Mouse (Mus musculus) urinary bladder, postnatal 10 days (tissue): ENCODE measurements around the gene Ddx56.

Source experiments
- DNase-seq: peaks from one replicate; pipeline ENCODE4 v3.0.0; 2022; ENCODE audit warnings: low spot score

The Ddx56 gene

DNA sequence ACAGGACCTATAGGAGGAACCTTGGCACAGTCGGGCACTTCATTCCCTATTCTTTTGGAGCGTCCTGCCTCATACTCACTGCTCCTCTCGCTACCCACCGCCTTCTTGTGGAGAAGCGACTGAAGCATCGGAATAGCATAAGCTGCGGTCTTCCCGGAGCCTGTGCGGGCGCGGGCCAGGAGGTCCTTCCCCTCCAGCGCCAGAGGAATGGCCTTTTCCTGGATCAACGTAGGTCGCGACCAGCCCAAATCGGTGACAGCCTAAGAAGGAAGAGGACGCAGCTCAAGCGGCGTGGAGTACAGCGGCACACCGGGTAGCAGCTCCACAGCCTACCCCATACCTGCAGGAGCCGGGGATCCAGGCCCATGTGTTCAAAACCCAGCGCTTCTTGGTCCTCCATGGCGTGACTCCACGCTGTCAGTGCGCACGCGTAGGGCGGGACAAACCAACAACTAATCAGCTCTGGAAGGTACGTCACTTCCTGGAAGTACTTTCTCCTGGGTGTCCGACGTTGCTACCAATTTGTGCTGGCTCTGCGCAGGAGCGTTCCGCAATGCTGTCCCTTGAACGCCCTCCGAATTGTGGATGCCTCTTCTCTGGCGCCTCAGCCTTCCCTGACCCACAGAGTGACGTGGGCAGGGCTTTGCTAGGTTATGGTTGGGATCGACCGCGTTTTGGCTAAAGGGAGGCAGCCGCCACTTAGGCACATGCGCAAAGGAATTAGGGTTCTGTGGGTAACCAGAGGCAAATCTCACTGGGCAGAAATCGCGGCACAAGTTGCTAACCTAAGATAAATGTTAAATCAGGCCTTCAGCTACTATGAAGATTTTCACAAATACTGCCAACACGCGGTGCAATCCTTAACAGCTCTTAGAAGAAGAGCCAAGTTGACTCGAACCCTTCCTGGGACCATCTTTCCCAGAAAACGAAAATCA lies at the start of gene Ddx56:
Gene Ddx56 (minus strand): TSS at position 453 of the 935 bp plus-strand sequence.
- peak; percentile 66 for DNase-seq

DNA sequence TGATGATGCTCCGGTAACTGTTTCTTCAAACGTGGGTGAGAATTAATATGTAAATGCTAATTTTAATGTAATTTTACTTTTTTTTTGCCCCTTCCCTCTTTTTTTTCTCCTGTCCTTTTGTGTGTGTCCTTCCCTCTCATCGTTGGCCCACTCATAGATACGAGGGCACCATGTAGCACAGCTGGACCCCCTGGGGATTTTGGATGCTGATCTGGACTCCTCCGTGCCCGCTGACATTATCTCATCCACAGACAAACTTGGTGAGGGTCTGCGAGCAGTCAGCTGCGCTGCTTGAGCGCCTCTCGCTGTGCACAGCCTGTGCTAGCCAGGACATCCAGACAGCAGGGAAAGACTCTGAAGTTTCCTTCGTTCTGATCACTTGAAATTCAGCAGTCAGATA lies 49.2 kb upstream of the Ddx56 start:
- no peak for DNase-seq

DNA sequence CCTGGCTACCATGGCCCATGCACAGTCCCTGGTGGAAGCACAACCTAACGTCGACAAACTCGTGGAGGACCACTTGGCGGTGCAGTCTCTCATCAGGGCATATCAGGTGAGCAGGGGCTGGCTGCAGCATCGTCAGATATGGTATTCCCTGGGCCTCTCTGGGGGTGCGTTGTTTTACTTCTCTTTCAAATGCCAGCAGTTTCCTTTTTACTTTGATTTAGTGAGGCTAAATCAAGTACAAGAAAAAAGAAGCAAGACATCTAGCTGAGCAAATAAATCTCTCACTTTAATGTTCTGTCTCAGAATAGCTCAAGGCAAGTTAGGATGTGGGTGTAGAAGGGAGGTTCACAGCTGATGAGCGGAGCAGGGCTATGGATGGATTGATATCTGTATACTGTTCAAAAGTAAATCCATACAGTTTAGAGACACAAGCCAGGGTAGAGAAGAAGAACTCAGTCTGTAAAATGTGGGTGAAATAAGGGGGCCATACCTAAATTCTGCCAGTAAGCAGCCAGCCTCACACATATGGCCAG lies 46.4 kb upstream of the Ddx56 start:
- no peak for DNase-seq

DNA sequence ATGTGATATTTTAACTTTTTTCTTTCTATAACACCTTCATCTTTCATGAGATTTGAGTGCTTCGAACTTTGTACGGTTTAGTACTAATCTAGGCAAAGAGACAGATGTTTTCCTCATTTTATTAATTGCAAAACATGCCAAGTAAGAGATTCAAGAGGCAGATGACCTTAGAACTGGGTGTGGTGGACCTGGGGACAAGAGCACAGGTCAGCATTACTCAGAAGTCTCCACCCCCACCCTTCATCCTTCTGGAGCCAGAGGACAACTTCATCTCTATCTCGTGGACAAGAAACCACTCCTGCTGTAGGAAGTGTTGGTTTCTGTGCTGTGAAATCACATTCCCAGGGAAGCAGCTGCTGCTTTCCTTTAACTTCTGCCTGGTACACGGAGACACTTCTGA lies 40.6 kb upstream of the Ddx56 start:
- DNase-seq = no peak

DNA sequence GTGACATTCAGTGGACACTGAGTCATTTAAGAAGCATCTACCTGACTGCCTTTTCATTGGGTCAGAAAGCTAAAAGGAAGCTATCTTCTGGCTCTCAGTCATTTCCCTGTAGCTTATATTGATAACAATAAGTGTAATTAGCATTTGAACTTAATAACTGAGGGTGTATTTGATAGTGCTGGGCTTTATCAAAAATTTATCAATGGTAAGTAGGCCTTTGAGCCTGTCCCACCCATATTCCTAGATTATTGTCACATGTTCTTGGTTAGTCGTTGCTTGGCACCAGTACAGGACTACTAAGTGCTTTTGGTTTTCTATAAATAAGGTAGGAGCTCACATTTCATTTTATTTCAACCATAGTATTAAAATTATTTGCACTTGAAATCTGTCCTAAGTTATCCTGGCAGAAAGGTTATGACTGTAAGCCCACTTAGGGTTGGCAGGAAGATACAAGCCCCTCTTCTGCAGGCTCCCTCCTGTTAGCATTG lies 38.4 kb upstream of the Ddx56 start:
- DNase-seq = no peak

DNA sequence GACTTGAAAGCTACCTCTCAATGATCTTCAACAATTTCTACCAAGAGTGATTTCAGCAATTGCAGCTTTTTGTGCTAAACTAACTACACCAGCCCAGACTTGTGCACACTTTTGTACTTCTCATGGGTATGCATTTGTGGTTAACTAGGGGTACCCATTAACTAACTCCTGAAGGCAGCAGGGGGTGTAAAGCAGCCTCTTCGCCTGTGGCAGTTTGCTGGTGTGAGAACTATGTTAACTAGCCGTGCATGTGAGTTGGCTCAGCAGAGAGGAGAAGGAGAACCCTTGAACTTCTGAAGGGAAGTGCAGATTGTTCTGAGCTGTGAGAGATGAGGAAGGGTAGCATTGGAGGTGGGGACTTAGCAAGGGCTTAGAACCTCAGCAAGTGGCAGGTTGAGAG lies 35.2 kb upstream of the Ddx56 start:
- no peak for DNase-seq

DNA sequence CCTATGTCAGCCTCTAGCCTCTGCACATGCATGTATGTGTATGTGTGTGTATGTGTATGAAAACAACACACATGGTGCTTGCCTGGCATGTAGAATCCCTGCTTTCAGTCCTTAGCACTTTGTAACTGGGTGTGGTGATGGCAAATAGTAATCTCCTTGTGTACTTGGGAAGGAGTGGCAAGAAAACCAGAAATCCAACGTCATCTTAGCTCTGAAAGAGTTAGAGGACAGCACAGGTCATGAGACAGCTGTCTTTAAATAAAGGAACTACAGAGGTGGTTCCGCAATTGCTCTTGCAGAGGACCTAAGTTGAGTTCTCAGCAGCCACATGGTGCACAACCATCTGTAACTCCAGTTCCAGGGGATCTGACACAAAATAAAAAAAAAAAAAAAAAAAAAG lies 31.9 kb upstream of the Ddx56 start:
- no peak for DNase-seq

DNA sequence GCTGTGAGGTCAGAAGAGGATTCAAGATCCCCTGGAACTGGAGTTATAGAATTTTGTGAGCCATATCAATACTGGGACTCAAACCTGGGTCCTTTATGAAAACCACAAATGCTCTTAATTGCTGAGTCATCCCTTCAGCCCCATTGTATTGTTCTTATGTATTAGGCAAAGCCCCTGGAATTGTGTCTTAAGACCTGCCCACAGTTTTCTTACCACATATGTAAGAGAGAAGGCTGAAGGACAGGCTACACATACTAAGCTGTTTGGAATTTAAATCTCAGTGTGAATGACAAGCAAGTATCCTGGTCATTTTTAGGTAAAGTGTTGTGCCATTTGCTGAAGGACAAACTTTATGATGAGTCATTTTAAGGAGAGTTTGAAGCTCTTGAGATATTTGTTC lies 28.5 kb upstream of the Ddx56 start:
- no peak for DNase-seq

DNA sequence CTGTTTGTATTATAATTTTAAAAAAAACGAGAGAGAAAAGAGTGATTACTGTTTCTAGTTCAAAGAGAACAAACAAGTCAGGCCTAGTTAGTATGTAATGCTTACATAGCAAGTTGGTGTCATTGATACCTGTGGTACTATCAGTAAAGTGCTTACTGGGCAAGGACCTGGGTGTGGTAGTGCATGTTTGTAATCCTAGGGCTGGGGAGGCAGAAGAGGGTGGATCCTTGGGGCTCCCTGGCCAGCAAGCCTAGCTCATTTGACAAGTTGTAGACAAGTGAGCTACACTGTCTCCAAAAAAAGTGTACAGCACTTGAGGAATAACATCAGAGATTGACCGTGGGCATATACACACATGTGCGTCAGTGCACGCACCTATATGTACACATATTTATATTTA lies 27.1 kb upstream of the Ddx56 start:
- DNase-seq = no peak

DNA sequence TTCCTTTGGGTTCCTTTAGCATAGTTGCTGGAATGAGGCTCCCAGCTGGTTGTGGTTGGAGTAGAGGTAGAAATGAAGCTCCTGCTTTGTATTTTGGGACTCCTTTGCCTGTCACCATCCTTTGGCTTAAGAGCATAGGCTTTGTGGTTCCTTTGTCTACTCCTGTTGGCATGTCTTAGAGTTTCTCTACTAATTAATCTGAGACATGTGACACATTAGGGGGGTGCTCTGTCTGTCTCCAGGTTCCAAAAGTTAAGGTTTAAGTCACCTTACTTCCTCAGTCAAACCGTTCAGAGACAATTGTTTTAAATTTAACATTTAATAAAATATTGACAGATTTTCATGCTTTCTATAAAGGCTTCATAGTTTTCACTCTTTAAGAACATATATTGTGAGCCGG lies 26.0 kb upstream of the Ddx56 start:
- DNase-seq = no peak

DNA sequence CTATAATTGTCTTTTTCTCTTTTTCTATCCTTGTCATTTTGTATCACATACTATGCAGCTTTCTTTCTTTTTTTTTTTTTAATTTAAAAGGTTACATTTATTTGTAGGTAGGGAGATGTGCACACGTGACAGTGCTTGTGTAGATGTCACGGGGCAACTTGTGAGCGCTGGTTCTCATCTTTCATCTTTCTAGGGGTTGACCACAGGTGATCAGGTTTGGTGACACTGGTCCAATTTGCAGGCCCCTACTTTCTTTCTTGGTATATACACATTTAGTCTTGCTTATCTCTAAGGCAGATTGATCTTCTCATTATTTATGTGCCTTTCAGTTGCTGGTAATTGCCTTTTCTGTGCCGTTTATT lies 25.4 kb upstream of the Ddx56 start:
- no peak for DNase-seq

DNA sequence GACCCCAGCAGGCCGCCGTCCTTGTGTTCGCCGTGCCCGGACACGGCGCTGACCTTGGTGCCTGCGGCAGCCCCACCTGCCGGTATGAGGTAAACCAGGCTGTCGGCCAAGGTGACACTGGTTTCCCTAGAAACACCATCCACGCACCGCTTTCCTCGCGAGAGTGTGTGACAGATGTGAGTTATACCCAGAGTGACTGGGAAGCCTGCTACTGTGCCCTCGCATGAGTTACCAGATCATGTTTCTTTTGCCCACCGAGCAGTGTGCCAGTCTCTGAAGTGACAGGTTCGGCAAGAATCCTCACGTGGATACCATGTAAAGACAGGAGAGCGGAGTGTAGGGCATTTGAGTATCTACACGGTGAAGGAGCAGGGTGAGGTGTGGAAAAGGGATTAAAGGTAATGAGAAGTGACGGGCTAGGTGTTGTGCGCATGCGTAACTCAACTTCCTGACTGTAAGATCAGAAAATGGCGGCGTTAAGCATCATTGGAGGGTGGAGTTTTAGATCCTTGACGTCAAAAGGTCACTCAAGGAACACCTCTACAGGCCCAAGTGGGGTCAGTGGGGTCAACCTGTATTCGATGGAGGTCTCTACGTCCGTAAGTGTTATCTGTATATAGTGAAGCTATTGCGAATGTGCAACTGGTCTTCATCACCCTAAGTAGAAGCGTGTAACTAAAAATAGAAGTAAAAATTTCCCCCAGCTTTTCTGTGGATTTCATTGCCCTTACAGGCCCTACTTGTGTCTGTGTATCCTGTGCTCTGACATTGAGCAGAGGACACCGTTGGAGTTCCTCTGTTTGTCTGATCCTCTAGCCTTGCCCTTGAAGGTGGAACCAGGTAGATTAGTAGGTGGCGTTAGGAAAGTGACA lies 24.8 kb upstream of the Ddx56 start:
- DNase-seq = no peak

DNA sequence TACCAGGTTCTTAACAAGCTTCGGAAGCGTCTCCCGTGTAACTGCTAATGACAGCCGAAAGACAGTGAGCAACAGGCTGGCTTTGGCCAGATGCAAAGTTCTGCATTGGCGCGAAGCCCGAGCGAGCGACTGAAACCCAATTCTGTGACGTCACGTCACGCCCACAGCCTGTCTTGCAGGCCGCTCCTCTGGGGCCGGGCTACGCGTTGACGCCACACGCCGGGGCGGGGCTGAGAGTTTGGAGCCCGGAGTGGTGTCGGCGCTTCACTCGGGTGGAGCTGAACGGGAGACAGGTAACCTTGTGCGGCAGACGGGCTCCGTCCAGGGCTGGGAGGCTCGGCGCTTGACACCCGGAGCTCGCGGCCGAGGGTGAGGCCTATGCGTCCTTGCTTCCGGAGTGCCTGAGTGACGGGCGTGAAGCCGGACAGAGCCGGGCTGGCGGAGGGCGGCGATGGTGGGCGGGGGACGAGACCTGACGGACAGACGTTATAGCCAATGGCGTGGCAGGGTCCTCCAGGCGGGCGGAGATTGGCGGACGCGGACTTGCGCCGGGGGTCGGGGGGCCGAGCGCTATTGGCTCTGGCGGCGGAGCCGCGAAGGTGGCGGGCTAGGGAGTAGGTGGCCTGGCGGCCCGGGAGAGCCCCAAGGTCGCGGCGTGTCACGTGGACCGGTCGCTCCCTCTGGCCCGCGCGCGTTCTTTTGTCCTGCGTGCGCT lies 24.0 kb upstream of the Ddx56 start, which contains the start of gene Ogdh:
Gene Ogdh (plus strand): TSS at position 233 of the 715 bp plus-strand sequence.
- DNase-seq = peak; percentile 96

DNA sequence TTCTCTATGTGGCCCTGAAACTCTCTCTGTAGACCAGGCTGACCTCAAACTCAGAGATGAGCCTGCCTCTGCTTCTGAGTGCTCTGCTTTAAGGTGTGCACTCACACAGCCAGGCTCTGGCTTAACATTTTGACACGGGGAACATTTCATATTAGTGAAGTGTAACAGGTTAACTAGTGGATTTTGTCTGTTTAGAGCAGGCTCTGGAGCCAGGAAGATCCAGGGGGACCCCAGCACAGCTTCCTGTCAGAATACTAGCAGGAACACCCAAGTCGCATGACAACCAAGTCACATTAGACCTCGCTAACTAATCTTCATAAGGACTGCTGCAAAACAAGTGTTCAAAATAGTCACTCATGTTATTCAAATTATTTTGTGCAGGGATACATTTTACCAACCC lies 23.3 kb upstream of the Ddx56 start:
- no peak for DNase-seq

DNA sequence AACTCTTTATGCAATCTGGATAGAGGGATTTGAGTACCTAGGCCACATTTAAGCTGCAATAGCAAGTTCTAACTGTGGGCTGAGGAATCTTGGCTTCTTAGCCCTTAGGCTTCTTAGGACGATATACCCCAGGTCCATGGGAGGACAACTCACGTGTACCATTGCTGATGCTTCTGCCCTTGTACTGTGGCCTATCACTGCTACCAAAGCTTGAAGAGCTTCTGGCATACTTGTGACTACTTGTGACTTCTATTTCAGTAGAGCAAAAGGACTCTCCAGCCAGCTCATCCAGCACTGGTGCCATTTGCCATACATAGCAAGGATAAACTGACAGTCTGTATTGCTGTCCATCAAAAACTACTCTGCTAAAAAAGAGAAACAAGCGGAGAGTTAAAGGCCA lies 22.6 kb upstream of the Ddx56 start:
- DNase-seq = no peak

DNA sequence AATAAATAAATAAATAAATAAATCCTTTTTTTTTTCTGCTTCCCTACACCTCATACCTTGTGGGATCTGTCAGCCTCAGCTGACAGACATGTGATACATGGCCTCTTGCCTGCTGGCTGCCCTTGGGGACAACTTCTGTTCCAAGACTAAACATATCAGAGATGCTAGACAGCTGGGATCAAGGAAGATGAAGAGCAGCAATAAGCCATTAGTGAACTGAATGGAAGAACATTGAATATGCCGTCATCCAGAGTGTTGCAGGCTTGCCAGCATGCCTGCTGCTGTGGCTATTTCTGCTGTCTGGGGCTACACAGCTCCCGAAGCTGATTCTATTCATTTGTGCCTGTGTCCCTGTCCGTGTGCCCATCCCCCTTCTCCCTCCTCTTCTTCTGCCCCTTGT lies 15.4 kb upstream of the Ddx56 start:
- no peak for DNase-seq

DNA sequence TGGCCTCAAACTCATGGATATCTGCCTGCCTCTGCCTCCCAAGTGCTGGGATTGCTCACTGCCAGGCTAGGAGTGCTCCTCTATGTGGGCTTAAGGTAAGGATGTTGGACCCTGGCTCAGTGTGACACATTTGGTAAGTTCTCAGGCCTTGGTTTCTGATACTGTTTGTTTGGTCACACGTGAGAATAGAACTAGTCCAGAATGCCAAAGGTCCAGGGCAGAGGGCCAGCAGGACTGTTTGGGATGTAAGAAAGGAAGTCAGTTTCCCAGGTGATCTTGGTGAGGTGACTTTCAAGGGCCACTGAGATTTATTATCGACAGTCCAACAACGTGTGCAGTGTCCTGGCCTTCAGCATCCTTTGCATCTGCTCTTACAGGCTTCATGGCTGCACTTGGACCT lies 8.9 kb upstream of the Ddx56 start:
- no peak for DNase-seq

DNA sequence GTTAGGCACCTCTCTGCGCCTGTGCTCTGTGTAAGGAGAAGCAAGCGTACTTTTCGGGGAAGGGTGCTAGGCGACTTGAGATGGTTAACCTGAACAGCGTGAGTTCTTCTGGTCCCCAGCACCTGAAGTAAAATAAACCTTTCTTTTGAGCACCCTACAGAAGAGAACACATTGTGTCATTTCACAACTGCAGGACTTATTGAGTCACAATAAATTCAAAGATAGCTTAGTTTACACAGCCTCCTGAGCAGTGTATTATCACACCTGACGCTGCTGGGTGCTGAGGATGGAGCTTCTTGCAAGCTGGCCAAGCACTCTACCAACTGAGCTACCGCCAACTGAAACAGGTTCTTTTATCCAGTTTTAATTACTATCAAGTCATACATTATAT lies 7.5 kb upstream of the Ddx56 start:
- DNase-seq = no peak

DNA sequence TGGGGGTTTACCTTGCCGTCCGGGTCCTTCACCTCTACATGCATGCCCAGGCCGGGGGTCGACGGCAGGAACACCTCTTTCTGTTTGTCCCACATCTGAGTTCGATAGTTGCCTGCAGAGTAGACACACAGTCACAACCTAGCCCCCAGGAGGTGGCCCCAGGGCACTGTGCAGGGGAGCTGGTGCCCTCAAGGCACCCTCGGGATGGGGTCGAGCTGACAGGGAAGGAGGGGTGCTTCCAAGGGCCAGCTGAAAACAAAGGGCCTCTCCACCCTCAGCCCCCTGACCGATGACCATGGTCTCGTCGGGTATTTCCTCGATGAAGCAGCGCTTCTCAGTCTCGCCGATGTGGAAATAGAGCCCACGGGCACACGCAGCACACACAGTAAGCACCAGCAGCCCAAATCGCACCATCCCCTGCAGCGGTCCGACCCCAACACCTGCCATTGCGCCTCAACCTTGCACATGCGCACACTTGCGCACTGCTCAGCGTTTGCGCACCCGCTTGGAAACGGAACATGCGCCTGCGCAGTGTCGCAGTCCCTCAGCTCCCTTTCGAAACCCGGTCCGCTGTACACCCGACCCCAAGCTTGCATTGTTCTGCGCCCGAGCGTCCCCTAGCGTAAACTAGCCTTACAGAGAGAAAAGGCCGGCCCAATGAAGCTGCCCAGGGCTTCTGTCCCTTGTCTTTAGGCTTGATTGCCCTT lies 7.0 kb upstream of the Ddx56 start, which contains the start of gene Tmed4:
Gene Tmed4 (minus strand): TSS at position 484 of the 707 bp plus-strand sequence.
- DNase-seq = peak; percentile 95

DNA sequence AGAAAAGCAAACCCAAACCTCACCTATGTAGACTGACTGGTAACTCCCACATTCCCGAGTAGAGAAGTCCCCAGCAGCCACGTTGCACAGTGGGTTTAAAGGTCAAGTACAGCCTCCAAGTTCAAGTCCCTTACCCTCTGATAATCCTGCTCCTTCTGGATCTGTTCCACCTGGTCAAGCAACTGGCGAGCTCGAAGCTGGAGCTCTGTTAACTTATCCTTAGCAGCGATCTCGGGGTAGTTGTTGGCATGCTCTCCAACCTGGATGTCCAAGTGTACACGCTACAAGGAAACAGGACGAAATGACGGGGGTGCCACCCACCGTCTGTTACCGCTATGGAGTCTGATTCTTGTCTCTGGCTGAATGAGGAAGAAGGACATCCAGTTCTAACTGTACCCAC lies 6.0 kb upstream of the Ddx56 start:
- DNase-seq = no peak

DNA sequence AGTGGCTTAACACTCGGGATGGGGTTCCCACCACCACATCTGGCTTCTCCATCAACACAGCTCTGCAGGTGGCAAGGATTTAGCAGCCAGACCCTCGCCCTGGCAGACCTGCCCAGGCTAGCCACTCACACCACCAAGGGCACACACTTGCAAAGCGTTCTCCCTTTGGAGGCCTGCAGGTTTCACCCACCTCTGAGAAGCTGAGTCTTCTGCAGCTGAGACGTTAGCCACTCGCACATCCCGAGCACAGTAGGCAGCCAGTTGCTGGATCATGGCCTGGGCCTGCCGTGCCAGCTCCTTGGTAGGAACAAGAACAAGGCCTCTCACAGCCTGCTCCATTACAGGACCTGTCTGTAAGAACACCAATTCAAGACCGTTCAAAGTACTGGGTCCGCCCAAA lies 951 bp downstream of the Ddx56 start:
- DNase-seq = no peak
